Mouse (Mus musculus): ENCODE results near the gene Hs6st3.

GRCm38 (mm10) chr14:119099570-119099891 lies 38.6 kb upstream of the Hs6st3 start:
- no peak for TF ChIP-seq POLR2A (IDR thresholded peaks at IDR 0.05; ENCODE audit: control insufficient read depth, low read depth, low read length)
- TF ChIP-seq CTCF (IDR thresholded peaks at IDR 0.05; ENCODE audit: control insufficient read depth, insufficient read depth, insufficient replicate concordance, low read depth, low read length) = no peak
